In genomic region chr15:60853231-60853999, GRCm38 (mm10) we compare ENCODE assay signal across 8 mouse cellular contexts. TPM values are rescaled to one million over a fixed set of nuclear protein-coding genes. Genes with fewer than 3 reads are reported as not detected.
DNase-seq lines count a peak whose midpoint lies in the region; ATAC-seq lines count a peak whose summit lies in the region.

TSS of gene Fam84b (minus strand) at chr15:60853778.

- ATAC-seq in embryonic facial prominence, embryonic 15.5 days (ENCODE audit: insufficient number of reproducible peaks, low FRiP score, low TSS enrichment, low read depth) = peak; percentile 65; the same call in 1 of the 2 replicates
- ATAC-seq in hematopoietic stem cell, adult 5-6 weeks (replicated peaks in 1 of 2; ENCODE audit: insufficient read depth in 1 of 2, low FRiP score in 2 of 2, low TSS enrichment in 1 of 2, low read depth in 1 of 2, poor library complexity in 2 of 2, severe bottlenecking in 2 of 2) = peak; percentile 44 to 56
- ATAC-seq in limb, embryonic 12.5 days (ENCODE audit: insufficient number of reproducible peaks, insufficient read depth, low FRiP score, low TSS enrichment, low read depth) = peak; percentile 64; the same call in 1 of the 2 replicates
- peak; percentile 80 for ATAC-seq in midbrain, embryonic 13.5 days

- no peaks in the 10 kb centered on the region for H3K9me3 ChIP-seq in embryonic facial prominence, embryonic 15.5 days (replicated peaks)
- no peaks in the 10 kb centered on the region for H3K9me3 ChIP-seq in limb, embryonic 12.5 days
- H3K9me3 ChIP-seq in midbrain, embryonic 13.5 days = 0 out of 2 replicates have a peak, but pooled peaks cover 3% of the 10 kb centered on the region

- H3K4me1 ChIP-seq in embryonic facial prominence, embryonic 15.5 days = peaks cover 17% of the 10 kb centered on the region; the same call in 1 of the 2 replicates
- peaks cover 12% of the 10 kb centered on the region for H3K4me1 ChIP-seq in limb, embryonic 12.5 days (replicated peaks)
- 0 out of 2 replicates have a peak, but pooled peaks cover 6% of the 10 kb centered on the region for H3K4me1 ChIP-seq in midbrain, embryonic 13.5 days (replicated peaks)

- no peak within 1 kb of the TSS for H3K4me2 ChIP-seq in embryonic facial prominence, embryonic 15.5 days (replicated peaks)
- H3K4me2 ChIP-seq in limb, embryonic 12.5 days = peak within 1 kb of the TSS; percentile 30
- no peak within 1 kb of the TSS for H3K4me2 ChIP-seq in midbrain, embryonic 13.5 days (replicated peaks)

- WGBS in embryonic facial prominence, embryonic 15.5 days = 12% methylated on average over 17 of the region's 17 CpGs
- WGBS in limb, embryonic 12.5 days = 22% methylated on average over 17 of the region's 17 CpGs
- WGBS in midbrain, embryonic 13.5 days = 31% methylated on average over 17 of the region's 17 CpGs

- H3K27ac ChIP-seq in embryonic facial prominence, embryonic 15.5 days (replicated peaks) = 0 out of 2 replicates have a peak within 1 kb of the TSS, but pooled peaks have one; percentile 45
- H3K27ac ChIP-seq in limb, embryonic 12.5 days = peak within 1 kb of the TSS; percentile 83
- H3K27ac ChIP-seq in midbrain, embryonic 13.5 days = no peak within 1 kb of the TSS

- peak; percentile 3 to 26 for DNase-seq in urinary bladder, postnatal 36 days (ENCODE audit: low spot score in 2 of 2)
- DNase-seq in urinary bladder, postnatal 10 days (ENCODE audit: low spot score) = no peak
- no peak for DNase-seq in thymus, postnatal 10 days (ENCODE audit: low spot score in 2 of 2)
- DNase-seq in adipocyte (ENCODE audit: low spot score) = no peak

- H3K27me3 ChIP-seq in embryonic facial prominence, embryonic 15.5 days = no peaks in the 10 kb centered on the region
- H3K27me3 ChIP-seq in limb, embryonic 12.5 days = no peaks in the 10 kb centered on the region
- H3K27me3 ChIP-seq in midbrain, embryonic 13.5 days = no peaks in the 10 kb centered on the region

- no peaks in the 10 kb centered on the region for H3K36me3 ChIP-seq in embryonic facial prominence, embryonic 15.5 days
- no peaks in the 10 kb centered on the region for H3K36me3 ChIP-seq in limb, embryonic 12.5 days
- no peaks in the 10 kb centered on the region for H3K36me3 ChIP-seq in midbrain, embryonic 13.5 days

- no peak within 1 kb of the TSS for H3K4me3 ChIP-seq in embryonic facial prominence, embryonic 15.5 days (replicated peaks)
- H3K4me3 ChIP-seq in limb, embryonic 12.5 days (replicated peaks) = no peak within 1 kb of the TSS
- H3K4me3 ChIP-seq in midbrain, embryonic 13.5 days (replicated peaks) = no peak within 1 kb of the TSS

- H3K9ac ChIP-seq in embryonic facial prominence, embryonic 15.5 days = no peak within 1 kb of the TSS
- H3K9ac ChIP-seq in limb, embryonic 12.5 days (replicated peaks) = no peak within 1 kb of the TSS
- no peak within 1 kb of the TSS for H3K9ac ChIP-seq in midbrain, embryonic 13.5 days (replicated peaks)

RNA-seq across cellular contexts. Expression of gene Fam84b, which starts in this region (rescaled TPM):
- polyA plus RNA-seq in embryonic facial prominence, embryonic 15.5 days (2015; fragmentation: Nextera tagmentation; extraction: Ambion mirVana) = 8.5 and 10.1 TPM in 2 replicates
- 16.2 and 20.6 TPM in 2 replicates for total RNA-seq in hematopoietic stem cell, adult 5-6 weeks (2017)
- 5.9 TPM in 2 replicates for polyA plus RNA-seq in limb, embryonic 12.5 days (2016; fragmentation: Nextera tagmentation; extraction: Ambion mirVana)
- 6.3 and 6.5 TPM in 2 replicates for polyA plus RNA-seq in midbrain, embryonic 13.5 days (2015; fragmentation: Nextera tagmentation; extraction: Ambion mirVana)

Comparison
In these comparisons a context has a peak if more than half of its experiments do, and no peak if none do; other contexts are left out.
1. DNase-seq: peak in urinary bladder, postnatal 36 days (2 of 2); none in urinary bladder, postnatal 10 days (single experiment), thymus, postnatal 10 days (0 of 2) and adipocyte (single experiment).
2. Peak in every context shown above with its lines, with median percentiles within 50 percentile points of each other: ATAC-seq.